Mouse (Mus musculus) G1E (cell line): ENCODE data around the gene Spp1.

Experiments used
- CTCF ChIP-seq: IDR thresholded peaks from 2 replicates; pipeline ENCODE4 v1.5.1; 2012; ENCODE audit warnings: low read depth, low read length, inconsistent platforms, mixed read lengths
- GATA1 ChIP-seq: IDR thresholded peaks from 2 replicates; pipeline ENCODE4 v1.6.1; 2012; ENCODE audit warnings: borderline replicate concordance, low read length, inconsistent platforms, mixed read lengths
- POLR2AphosphoS5 ChIP-seq: IDR thresholded peaks from 2 replicates; pipeline ENCODE4 v1.6.1; 2012; ENCODE audit warnings: low read depth, low read length, inconsistent platforms; ENCODE audit not compliant: insufficient replicate concordance
- TAL1 ChIP-seq: conservative IDR thresholded peaks from 2 replicates; pipeline ENCODE4 v1.6.1; 2012; ENCODE audit warnings: low read depth, low read length, inconsistent platforms, mixed read lengths

DNA sequence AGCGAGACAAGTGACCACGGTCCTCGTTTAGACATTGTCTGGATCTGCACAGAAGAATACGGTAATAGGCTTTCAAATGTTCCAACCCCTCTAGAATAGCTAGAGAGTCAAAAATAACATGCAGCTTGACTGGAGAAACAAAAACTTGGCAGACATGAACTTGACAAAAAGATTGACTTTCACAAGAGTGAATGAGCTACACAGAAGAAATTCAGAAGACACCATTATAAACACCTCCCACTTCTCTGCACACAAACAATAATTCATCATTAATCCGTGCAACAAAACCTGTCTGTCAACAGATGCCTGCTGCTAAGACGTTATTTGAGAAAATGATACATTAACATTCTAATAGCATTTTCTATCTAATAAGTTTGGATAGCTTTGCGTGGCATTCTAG, 30.4 kb upstream of the Spp1 start:
- no peak for TF ChIP-seq CTCF
- TF ChIP-seq GATA1: no peak
- TF ChIP-seq POLR2AphosphoS5: no peak
- TF ChIP-seq TAL1: no peak
